Mouse (Mus musculus) embryonic fibroblast, embryonic 13.5 days (primary cell): ENCODE measurements at regions not wholly inside any gene's neighbourhood (a gene's known extent, or its start where the extent isn't known, plus 50 kb on each side); places are given as distances from the start of the nearest gene placed in this dataset.

Experiments
- CTCF ChIP-seq: IDR thresholded peaks from 2 replicates; pipeline ENCODE4 v1.5.1; 2011; ENCODE audit warnings: mild to moderate bottlenecking, control low read depth, low read length, moderate library complexity, borderline replicate concordance; ENCODE audit not compliant: insufficient read depth
- POLR2A ChIP-seq: IDR thresholded peaks from 2 replicates; pipeline ENCODE4 v1.6.1; 2011; ENCODE audit warnings: low read depth, mild to moderate bottlenecking, control low read depth, low read length, moderate library complexity

DNA sequence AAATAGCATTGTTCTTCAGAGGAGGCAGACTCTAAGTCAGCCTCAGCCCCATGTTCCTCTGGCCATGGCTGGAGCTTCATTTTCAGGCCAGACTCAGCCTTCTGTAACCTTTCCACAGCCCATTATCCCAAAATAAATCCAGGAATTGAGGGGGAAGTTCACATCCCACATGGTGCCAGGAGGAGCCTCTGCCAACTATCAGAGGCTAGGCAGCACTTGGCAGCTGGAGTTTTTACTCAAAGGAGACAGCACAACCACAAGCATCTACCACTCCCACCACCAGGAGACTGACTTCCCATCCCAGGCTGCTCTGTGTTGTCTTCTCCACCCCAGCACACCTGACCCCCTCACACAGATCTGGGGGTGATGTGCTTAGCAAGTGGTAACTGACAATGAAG is 81.7 kb downstream of the Irs2 start:
- no peak for TF ChIP-seq CTCF
- TF ChIP-seq POLR2A = no peak
